Mouse (Mus musculus): Measurements from ENCODE around the gene Ccdc170. TPM values are rescaled to one million over a fixed set of nuclear protein-coding genes. Genes with fewer than 3 reads are reported as not detected.
A peak's percentile ranks its signal among the peaks of the same experiment; 100 is the strongest.

The Ccdc170 gene
- polyA plus RNA-seq, 1 experiment, result not detected

DNA sequence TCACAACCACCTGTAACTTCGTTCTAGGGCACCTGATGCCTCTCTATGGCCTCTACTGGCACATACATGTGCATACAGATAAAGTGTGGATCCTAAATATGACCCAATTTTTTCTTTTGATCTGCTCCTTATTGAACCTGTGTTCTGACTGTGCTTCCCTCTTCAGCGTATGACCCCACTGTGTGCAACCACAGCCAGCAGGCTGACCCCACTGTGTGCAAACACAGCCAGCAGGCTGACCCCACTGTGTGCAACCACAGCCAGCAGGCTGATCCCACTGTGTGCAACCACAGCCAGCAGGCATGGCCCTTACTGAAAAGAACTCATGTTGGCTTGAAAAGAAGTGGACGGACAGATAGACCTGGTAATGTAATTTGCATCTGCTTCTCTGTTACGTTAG, 120.2 kb downstream of the Ccdc170 start:
- Histone ChIP-seq H3K36me3 (ENCODE audit: control insufficient read depth, insufficient read depth, low read length) (no peaks in the 10 kb centered on the region), H3K27ac (ENCODE audit: insufficient read depth, low read length) (no peak overlapping the region), H3K4me1 (ENCODE audit: control insufficient read depth, insufficient read depth, insufficient read length) (no peaks in the 10 kb centered on the region), H3K4me3 (ENCODE audit: extremely low read depth, insufficient read depth, insufficient read length) (no peak overlapping the region), H3K27me3 (ENCODE audit: control insufficient read depth, insufficient read depth, low read length) (no peaks in the 10 kb centered on the region)
- DNase-seq (ENCODE audit: low read depth in 1 of 2, low spot score in 2 of 2), result no peak
- WGBS, result 90% methylated on average over 4 of the region's 4 CpGs
- TF ChIP-seq POLR2A (IDR thresholded peaks at IDR 0.05; ENCODE audit: low read depth, low read length), result no peak

DNA sequence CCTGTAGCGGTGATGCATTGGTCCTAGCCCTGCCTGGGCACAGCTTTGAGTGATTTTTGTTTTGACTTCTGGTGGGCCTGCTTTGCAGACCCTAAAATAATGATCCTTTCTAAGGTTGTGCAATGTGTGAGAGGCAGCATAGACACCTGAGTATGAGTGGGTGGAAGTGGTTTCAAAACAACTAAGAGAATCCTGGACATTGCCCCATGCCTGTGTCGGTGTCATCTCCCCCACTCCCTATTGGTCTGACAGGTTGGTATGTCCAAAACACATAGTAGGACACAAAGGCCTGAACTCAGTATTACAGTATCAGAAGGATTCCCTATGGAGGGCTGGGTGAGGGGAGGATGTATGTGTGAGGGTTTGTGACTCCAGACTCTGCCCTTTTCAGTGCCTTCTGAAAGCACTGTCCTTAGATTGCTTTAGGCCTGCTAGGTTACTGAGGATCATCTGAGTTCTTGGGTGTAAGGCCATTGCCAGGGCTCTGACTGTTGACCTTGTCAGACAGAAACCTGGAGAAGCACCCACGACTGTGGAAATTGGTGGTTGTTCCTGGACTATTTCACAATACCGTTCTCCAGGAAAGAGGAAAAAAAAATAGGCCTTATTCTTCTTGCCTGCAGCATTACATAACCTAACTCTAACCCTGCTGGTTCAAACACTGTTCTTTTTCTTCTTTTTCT, 122.4 kb downstream of the Ccdc170 start:
- no peak for DNase-seq (ENCODE audit: low read depth in 1 of 2, low spot score in 2 of 2)
- 82% methylated on average over 4 of the region's 4 CpGs for WGBS
- Histone ChIP-seq H3K27me3 (ENCODE audit: control insufficient read depth, insufficient read depth, low read length) (no peaks in the 10 kb centered on the region), H3K4me1 (ENCODE audit: control insufficient read depth, insufficient read depth, insufficient read length) (no peaks in the 10 kb centered on the region), H3K4me3 (ENCODE audit: extremely low read depth, insufficient read depth, insufficient read length) (no peak overlapping the region), H3K27ac (ENCODE audit: insufficient read depth, low read length) (no peak overlapping the region), H3K36me3 (ENCODE audit: control insufficient read depth, insufficient read depth, low read length) (no peaks in the 10 kb centered on the region)
- TF ChIP-seq CTCF (IDR thresholded peaks at IDR 0.05; ENCODE audit: extremely low read depth, insufficient read depth, insufficient read length, insufficient replicate concordance) (no peak), POLR2A (IDR thresholded peaks at IDR 0.05; ENCODE audit: low read depth, low read length) (no peak)

DNA sequence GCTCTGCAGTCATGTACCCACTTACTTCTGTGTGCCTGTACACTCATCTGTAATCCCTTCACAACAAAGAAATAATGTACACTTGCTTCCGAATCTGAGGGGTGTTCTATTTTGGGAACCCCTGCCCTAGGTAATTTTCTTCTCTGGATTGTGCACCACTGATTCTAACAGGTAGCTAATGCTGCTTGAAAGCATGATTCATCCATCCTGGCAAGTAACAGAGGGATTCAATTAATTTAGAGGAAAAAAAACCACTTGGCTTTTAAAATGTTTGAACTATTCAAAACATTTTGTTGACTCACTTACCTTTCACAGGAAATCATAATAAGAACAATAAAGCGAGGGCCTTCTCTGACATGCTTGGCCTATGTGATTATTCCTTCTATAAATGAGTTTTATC, 127.9 kb downstream of the Ccdc170 start:
- Histone ChIP-seq H3K27me3 (ENCODE audit: control insufficient read depth, insufficient read depth, low read length) (no peaks in the 10 kb centered on the region), H3K4me3 (ENCODE audit: extremely low read depth, insufficient read depth, insufficient read length) (no peak overlapping the region), H3K36me3 (ENCODE audit: control insufficient read depth, insufficient read depth, low read length) (no peaks in the 10 kb centered on the region), H3K4me1 (ENCODE audit: control insufficient read depth, insufficient read depth, insufficient read length) (peaks cover 2% of the 10 kb centered on the region; the same call in 1 of the 2 replicates), H3K27ac (ENCODE audit: insufficient read depth, low read length) (no peak overlapping the region)
- DNase-seq (ENCODE audit: low read depth in 1 of 2, low spot score in 2 of 2), result no peak
- TF ChIP-seq CTCF (IDR thresholded peaks at IDR 0.05; ENCODE audit: extremely low read depth, insufficient read depth, insufficient read length, insufficient replicate concordance), result no peak
- no peak for TF ChIP-seq POLR2A (IDR thresholded peaks at IDR 0.05; ENCODE audit: low read depth, low read length)
- WGBS, result 80% methylated on average over 2 of the region's 2 CpGs

DNA sequence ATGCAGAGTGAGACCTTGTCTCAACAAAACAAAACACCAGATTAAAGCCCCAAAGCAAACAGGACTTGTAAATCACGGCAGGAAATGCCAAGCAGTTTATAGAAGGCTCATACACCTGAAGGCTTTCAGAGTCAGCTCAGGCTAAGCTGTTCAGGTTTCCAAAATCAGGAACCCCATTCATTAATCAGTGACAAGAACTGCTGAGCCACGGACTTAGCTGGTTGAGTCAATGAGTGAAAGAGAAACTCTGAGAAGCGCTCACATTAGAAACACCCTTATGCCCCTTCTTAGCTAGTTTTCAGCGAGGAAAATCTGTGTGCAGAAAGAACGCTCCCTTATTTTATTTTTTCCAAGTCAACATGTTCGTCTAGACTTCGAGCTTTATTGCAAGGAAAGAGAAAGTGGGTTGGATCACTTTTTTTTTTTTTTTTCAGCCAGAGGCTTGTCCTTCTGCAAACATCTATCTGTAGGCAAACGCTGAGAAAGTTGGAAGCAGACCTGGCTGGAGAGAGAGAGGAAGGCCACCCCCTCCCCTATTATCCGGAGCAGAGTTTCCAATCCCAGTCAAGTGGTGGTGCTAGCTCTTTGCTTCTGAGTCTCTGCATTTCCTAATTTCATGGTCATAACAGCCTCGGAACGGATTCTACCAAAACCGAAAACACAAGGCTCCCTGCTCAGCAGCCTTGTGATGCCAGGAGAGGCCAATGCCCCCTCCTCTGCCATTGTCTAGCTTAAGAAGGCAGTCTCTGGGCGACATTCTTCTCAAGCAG, 129.3 kb downstream of the Ccdc170 start, which contains the start of gene Esr1:
Esr1 (plus strand) TSS at position 208 of the 770 bp plus-strand sequence.
- no peak for DNase-seq (ENCODE audit: low read depth in 1 of 2, low spot score in 2 of 2)
- TF ChIP-seq POLR2A (IDR thresholded peaks at IDR 0.05; ENCODE audit: low read depth, low read length) (no peak), CTCF (IDR thresholded peaks at IDR 0.05; ENCODE audit: extremely low read depth, insufficient read depth, insufficient read length, insufficient replicate concordance) (peak; percentile 2; the same call in 1 of the 2 replicates)
- H3K27me3 ChIP-seq (ENCODE audit: control insufficient read depth, insufficient read depth, low read length), result no peaks in the 10 kb centered on the region
- H3K4me1 ChIP-seq (ENCODE audit: control insufficient read depth, insufficient read depth, insufficient read length), result peaks cover 2% of the 10 kb centered on the region; the same call in 1 of the 2 replicates
- H3K27ac ChIP-seq (ENCODE audit: insufficient read depth, low read length), result peak within 1 kb of the TSS; percentile 58
- WGBS, result 8% methylated on average over 13 of the region's 13 CpGs
- H3K4me3 ChIP-seq (ENCODE audit: extremely low read depth, insufficient read depth, insufficient read length), result peak within 1 kb of the TSS; percentile 63
- H3K36me3 ChIP-seq (ENCODE audit: control insufficient read depth, insufficient read depth, low read length), result no peaks in the 10 kb centered on the region

Other genes with a start within 250 kb of the Ccdc170 start
- 4.1 and 5.0 TPM in 2 replicates for gene Akap12, start 216.1 kb upstream of the Ccdc170 start, polyA plus RNA-seq (2012; rRNA removed)
- 10.3 and 10.9 TPM in 2 replicates for gene Zbtb2, start 94.4 kb upstream of the Ccdc170 start, polyA plus RNA-seq (2012; rRNA removed)
- gene Rmnd1, start 50.1 kb upstream of the Ccdc170 start, polyA plus RNA-seq (2012; rRNA removed), result 19.0 and 20.4 TPM in 2 replicates
- gene Armt1, start 50.0 kb upstream of the Ccdc170 start, polyA plus RNA-seq (2012; rRNA removed), result 7.5 and 8.4 TPM in 2 replicates
- 1.9 and 2.2 TPM in 2 replicates for gene Esr1, start 129.1 kb downstream of the Ccdc170 start, polyA plus RNA-seq (2012; rRNA removed)